Mouse (Mus musculus): ENCODE results near the gene Olfr548-ps1.

Gene Olfr548-ps1

GRCm38 (mm10) chr7:102575998-102576397, 35.3 kb downstream of the Olfr548-ps1 start:
- no peak for DNase-seq (ENCODE audit: low spot score)

GRCm38 (mm10) chr7:102591786-102592185, 51.1 kb downstream of the Olfr548-ps1 start, which contains the start of gene Olfr551:
Olfr551 (minus strand) TSS chr7:102591886.
- no peak for DNase-seq (ENCODE audit: low spot score)
